Mouse (Mus musculus) hindbrain, postnatal 0 days (tissue): ENCODE measurements at regions not wholly inside any gene's neighbourhood (a gene's known extent, or its start where the extent isn't known, plus 50 kb on each side); places are given as distances from the start of the nearest gene placed in this dataset.
A peak's percentile ranks its signal among the peaks of the same experiment; 100 is the strongest.

ENCODE experiments used
- ATAC-seq: fragments of 200-750 bp; cut with Nextera tagmentation; 2 replicates; pipeline ENCODE4 v1.8.0; 2017; ENCODE audit warnings: mild to moderate bottlenecking, moderate TSS enrichment, moderate library complexity
- DNase-seq: peaks from one replicate; pipeline ENCODE4 v3.0.0-alpha.2; 2015; ENCODE audit warnings: low spot score
- H3K27ac ChIP-seq: fragments of 300-500 bp; sonication (generic); 2 replicates; pipeline ENCODE4 v1.5.1; 2014; ENCODE audit warnings: mild to moderate bottlenecking
- H3K27me3 ChIP-seq: fragments of 300-500 bp; sonication (generic); 2 replicates; pipeline ENCODE4 v1.6.1; 2014; ENCODE audit warnings: low read length, mixed read lengths; ENCODE audit not compliant: insufficient read depth
- H3K36me3 ChIP-seq: fragments of 300-500 bp; sonication (generic); 2 replicates; pipeline ENCODE4 v1.6.1; 2014; ENCODE audit warnings: low read length, mixed read lengths; ENCODE audit not compliant: insufficient read depth
- H3K4me1 ChIP-seq: fragments of 300-500 bp; sonication (generic); 2 replicates; pipeline ENCODE4 v1.6.1; 2014; ENCODE audit warnings: antibody characterized with exemption, low read length, mixed read lengths; ENCODE audit not compliant: insufficient read depth
- H3K4me2 ChIP-seq: fragments of 300-500 bp; sonication (generic); 2 replicates; pipeline ENCODE4 v1.6.1; 2014; ENCODE audit warnings: low read depth, mild to moderate bottlenecking, low read length, moderate library complexity, mixed read lengths
- H3K4me3 ChIP-seq: fragments of 300-500 bp; sonication (generic); 2 replicates; pipeline ENCODE4 v1.5.1; 2014; ENCODE audit warnings: low read length
- H3K9ac ChIP-seq: fragments of 300-500 bp; sonication (generic); replicated peaks from 2 replicates; pipeline ENCODE4 v1.6.1; 2014; ENCODE audit warnings: mild to moderate bottlenecking, low read length, moderate library complexity, mixed read lengths
- H3K9me3 ChIP-seq: fragments of 300-500 bp; sonication (generic); 2 replicates; pipeline ENCODE4 v1.6.1; 2016; ENCODE audit warnings: low read length, mixed read lengths
- CTCF ChIP-seq: IDR thresholded peaks from 2 replicates; pipeline ENCODE4 v1.5.1; 2016; ENCODE audit warnings: antibody characterized with exemption, control low read depth, low read depth
- WGBS: fragments of 180-500 bp; shearing (Covaris S2); extraction: QIAGEN DNeasy Blood & Tissue Kit; methylation state at CpG from one replicate; pipeline ENCODE4 v1.1.7; 2014; 5-methylcytosine and 5-hydroxymethylcytosine counted together

DNA sequence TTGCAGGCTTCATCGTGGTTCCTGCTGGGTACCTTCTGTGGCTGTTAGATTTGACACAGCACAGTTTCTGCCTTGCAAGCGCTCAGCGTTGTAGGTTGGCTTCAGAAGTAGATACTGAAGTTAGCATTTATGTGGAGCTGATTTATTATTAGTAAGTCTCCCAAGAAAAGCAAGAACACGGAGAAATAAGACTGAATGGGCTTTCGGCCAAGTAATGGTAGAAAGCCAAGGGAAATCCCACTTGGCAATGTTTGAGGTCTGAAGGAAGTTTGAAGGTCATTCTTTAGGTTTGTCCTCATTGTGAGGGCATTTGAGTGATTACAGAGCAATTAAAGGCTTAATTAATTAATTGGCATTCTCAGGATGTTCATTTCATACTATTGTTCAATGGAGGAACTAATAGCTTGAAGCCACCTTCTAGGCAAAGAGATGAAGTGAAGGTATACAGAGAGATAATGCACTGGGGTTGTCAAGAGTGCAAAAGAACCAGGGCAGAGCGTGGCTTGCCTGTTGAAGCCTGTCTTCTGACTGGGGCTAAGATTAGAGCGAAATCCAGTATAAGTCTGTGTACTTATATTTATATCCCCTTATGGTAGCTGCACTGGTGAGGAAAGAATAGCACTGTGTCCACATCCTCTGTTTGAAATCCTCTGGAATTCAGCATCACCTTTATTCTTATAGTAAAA lies 311.5 kb upstream of the Ptger4 start:
- WGBS, result 69% methylated on average over 7 of the region's 7 CpGs
- H3K27ac ChIP-seq, result no peak overlapping the region
- no peak overlapping the region for H3K4me2 ChIP-seq
- DNase-seq (peak; percentile 10), ATAC-seq (no peak)
- no peaks in the 10 kb centered on the region for H3K4me1 ChIP-seq
- H3K27me3 ChIP-seq, result no peaks in the 10 kb centered on the region
- H3K4me3 ChIP-seq, result no peak overlapping the region
- TF ChIP-seq CTCF, result no peak
- no peaks in the 10 kb centered on the region for H3K36me3 ChIP-seq
- H3K9ac ChIP-seq, result no peak overlapping the region
- no peaks in the 10 kb centered on the region for H3K9me3 ChIP-seq

DNA sequence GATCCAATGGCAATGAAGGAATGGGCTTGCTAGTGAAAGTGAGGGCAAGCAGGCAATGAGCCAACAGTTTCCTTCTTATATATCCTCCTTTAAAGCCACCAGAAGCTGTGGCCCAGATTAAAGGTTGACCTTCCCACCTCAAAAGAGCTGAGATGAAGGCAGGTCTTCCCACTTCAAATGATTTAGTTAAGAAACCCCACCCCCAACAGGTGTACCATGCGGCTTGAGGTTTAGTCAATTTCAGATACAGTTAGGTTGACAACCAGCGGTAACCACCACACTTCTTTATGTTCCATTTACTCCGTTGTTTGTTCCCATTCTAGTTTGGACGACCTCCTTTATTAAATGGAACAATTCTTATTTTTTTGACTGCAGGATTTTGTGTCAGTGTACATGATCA lies 317.8 kb upstream of the Ptger4 start:
- no peak overlapping the region for H3K4me3 ChIP-seq
- H3K4me2 ChIP-seq, result no peak overlapping the region
- H3K27ac ChIP-seq, result no peak overlapping the region
- no peaks in the 10 kb centered on the region for H3K4me1 ChIP-seq
- H3K36me3 ChIP-seq, result no peaks in the 10 kb centered on the region
- 89% methylated on average over 4 of the region's 4 CpGs for WGBS
- no peak for ATAC-seq
- TF ChIP-seq CTCF, result no peak
- H3K9me3 ChIP-seq, result no peaks in the 10 kb centered on the region
- H3K27me3 ChIP-seq, result no peaks in the 10 kb centered on the region
- no peak for DNase-seq
- no peak overlapping the region for H3K9ac ChIP-seq

GRCm38 (mm10) chr15:5574366-5574765 lies 330.4 kb upstream of the Ptger4 start:
- DNase-seq (no peak), ATAC-seq (no peak)
- H3K27me3 ChIP-seq, result no peaks in the 10 kb centered on the region
- no peaks in the 10 kb centered on the region for H3K36me3 ChIP-seq
- no peak overlapping the region for H3K27ac ChIP-seq
- no peak overlapping the region for H3K4me3 ChIP-seq
- H3K9me3 ChIP-seq, result no peaks in the 10 kb centered on the region
- no peaks in the 10 kb centered on the region for H3K4me1 ChIP-seq
- H3K4me2 ChIP-seq, result no peak overlapping the region
- no peak for TF ChIP-seq CTCF
- no peak overlapping the region for H3K9ac ChIP-seq

GRCm38 (mm10) chr15:5579559-5579958 lies 335.6 kb upstream of the Ptger4 start:
- Histone ChIP-seq H3K4me3 (no peak overlapping the region), H3K27me3 (no peaks in the 10 kb centered on the region), H3K9ac (no peak overlapping the region), H3K4me1 (no peaks in the 10 kb centered on the region), H3K4me2 (no peak overlapping the region), H3K36me3 (no peaks in the 10 kb centered on the region), H3K27ac (no peak overlapping the region), H3K9me3 (no peaks in the 10 kb centered on the region)
- 83% methylated on average over 2 of the region's 2 CpGs for WGBS
- DNase-seq (no peak), ATAC-seq (no peak)
- no peak for TF ChIP-seq CTCF

- DNase-seq (no peak), ATAC-seq (no peak)
- no peak overlapping the region for H3K4me3 ChIP-seq
- no peaks in the 10 kb centered on the region for H3K4me1 ChIP-seq
- H3K4me2 ChIP-seq, result no peak overlapping the region
- H3K9me3 ChIP-seq, result no peaks in the 10 kb centered on the region
- no peak overlapping the region for H3K27ac ChIP-seq
- no peak for TF ChIP-seq CTCF
- H3K36me3 ChIP-seq, result no peaks in the 10 kb centered on the region
- 97% methylated on average over 4 of the region's 4 CpGs for WGBS
- H3K27me3 ChIP-seq, result no peaks in the 10 kb centered on the region
- no peak overlapping the region for H3K9ac ChIP-seq
Measured at GRCm38 (mm10) chr15:5580416-5580815, 336.4 kb upstream of the Ptger4 start.

DNA sequence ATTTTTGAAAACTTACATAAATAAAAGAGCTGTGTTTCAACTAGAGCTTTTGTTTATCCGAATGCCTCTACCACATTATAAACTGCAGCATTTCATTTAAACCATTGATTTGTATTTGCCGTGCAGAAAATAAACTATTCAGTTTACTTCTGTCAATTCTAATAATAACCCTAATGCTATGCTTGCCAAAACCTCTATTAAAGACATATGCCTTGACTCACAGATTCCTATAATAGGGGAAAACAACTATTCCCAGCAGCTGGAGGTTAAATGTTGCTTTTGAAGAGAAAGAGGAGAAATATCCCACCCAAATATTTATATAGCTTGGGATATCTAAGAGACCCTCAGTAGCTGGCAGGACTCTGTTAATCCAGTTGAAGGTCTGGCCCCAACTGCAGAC lies 340.4 kb upstream of the Ptger4 start:
- 88% methylated on average over 2 of the region's 2 CpGs for WGBS
- ATAC-seq (no peak), DNase-seq (no peak)
- no peaks in the 10 kb centered on the region for H3K4me1 ChIP-seq
- H3K36me3 ChIP-seq, result no peaks in the 10 kb centered on the region
- no peak overlapping the region for H3K4me3 ChIP-seq
- H3K9ac ChIP-seq, result no peak overlapping the region
- H3K9me3 ChIP-seq, result no peaks in the 10 kb centered on the region
- TF ChIP-seq CTCF, result no peak
- no peak overlapping the region for H3K27ac ChIP-seq
- H3K4me2 ChIP-seq, result no peak overlapping the region
- H3K27me3 ChIP-seq, result no peaks in the 10 kb centered on the region

GRCm38 (mm10) chr15:5604732-5605266 lies 360.8 kb upstream of the Ptger4 start:
- H3K9ac ChIP-seq, result no peak overlapping the region
- no peak overlapping the region for H3K27ac ChIP-seq
- H3K27me3 ChIP-seq, result no peaks in the 10 kb centered on the region
- no peaks in the 10 kb centered on the region for H3K9me3 ChIP-seq
- H3K4me1 ChIP-seq, result no peaks in the 10 kb centered on the region
- H3K4me2 ChIP-seq, result no peak overlapping the region
- WGBS, result 70% methylated on average over 4 of the region's 4 CpGs
- no peak for DNase-seq
- ATAC-seq, result no peak
- TF ChIP-seq CTCF, result no peak
- no peak overlapping the region for H3K4me3 ChIP-seq
- no peaks in the 10 kb centered on the region for H3K36me3 ChIP-seq
